Mouse (Mus musculus) ES-E14 (cell line): ENCODE measurements around the gene Setx.

Experiments used
- CHD2 ChIP-seq: IDR thresholded peaks from 2 replicates; pipeline ENCODE4 v1.6.1; 2014; ENCODE audit warnings: mild to moderate bottlenecking, low read depth, low read length, inconsistent platforms
- MAFK ChIP-seq: IDR thresholded peaks from 2 replicates; pipeline ENCODE4 v1.6.1; 2014; ENCODE audit warnings: mild to moderate bottlenecking, low read depth, low read length, inconsistent platforms; ENCODE audit not compliant: insufficient read depth
- ZNF384 ChIP-seq: IDR thresholded peaks from 2 replicates; pipeline ENCODE4 v1.6.1; 2012; ENCODE audit warnings: low read depth, low read length, inconsistent platforms

DNA sequence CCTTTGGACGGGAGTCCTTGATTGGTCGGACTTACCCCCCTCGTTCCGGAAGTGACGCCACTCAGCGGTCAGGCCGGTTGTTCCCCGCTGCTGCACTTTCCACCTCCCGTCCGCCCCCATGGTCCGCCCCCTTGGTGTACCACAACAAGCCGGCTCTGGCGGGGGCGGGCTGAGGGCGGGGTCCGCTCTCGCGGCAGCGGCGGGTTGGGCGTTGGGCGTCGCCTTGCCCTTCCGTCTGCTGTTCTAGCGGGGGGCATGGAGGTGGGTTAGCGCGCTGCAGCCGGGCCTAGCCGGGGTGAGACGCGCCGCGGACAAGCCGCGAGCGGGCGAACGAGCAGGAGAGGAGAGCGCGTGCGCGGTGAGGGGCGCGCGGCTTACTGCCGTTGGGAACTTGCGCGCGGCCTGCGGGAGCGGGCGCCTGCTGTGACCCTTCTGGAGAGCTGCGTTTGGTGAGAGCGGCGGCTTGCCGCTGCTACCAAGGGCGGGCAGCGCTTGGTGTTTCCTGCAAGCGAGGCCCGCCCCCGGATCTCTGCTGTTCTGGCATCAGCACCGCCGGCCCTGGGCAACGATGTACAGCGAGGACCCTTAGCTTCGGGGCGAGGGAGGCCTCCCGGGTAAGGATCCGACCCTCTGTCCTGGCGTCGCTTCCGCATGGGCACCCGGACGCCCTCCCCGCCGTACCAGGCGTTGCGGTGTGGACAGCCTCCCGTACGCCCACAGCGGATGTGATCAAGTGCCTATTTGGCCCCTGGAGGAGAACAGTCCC, 1.1 kb downstream of the Setx start:
- TF ChIP-seq CHD2 (no peak), MAFK (no peak), ZNF384 (no peak)
